Mouse (Mus musculus) heart, embryonic 15.5 days (tissue): ENCODE data around the gene Stim1. TPM values are rescaled to one million over a fixed set of nuclear protein-coding genes. Genes with fewer than 3 reads are reported as not detected.

Source experiments
- ATAC-seq: fragments of 200-750 bp; cut with Nextera tagmentation; replicated peaks from 2 replicates; pipeline ENCODE4 v1.8.0; 2017; ENCODE audit warnings: low read depth, moderate TSS enrichment; ENCODE audit not compliant: insufficient number of reproducible peaks, insufficient read depth, low FRiP score
- H3K27ac ChIP-seq: fragments of 300-500 bp; sonication (generic); 2 replicates; pipeline ENCODE4 v1.5.1; 2015; ENCODE audit warnings: mild to moderate bottlenecking, inconsistent platforms
- H3K27me3 ChIP-seq: fragments of 300-500 bp; sonication (generic); 2 replicates; pipeline ENCODE4 v1.6.1; 2015; ENCODE audit warnings: inconsistent platforms
- H3K36me3 ChIP-seq: fragments of 300-500 bp; sonication (generic); 2 replicates; pipeline ENCODE4 v1.6.1; 2015; ENCODE audit warnings: mild to moderate bottlenecking, inconsistent platforms
- H3K4me1 ChIP-seq: fragments of 300-500 bp; sonication (generic); replicated peaks from 2 replicates; pipeline ENCODE4 v1.6.1; 2015; ENCODE audit warnings: inconsistent platforms
- H3K4me2 ChIP-seq: fragments of 300-500 bp; sonication (generic); 2 replicates; pipeline ENCODE4 v1.6.1; 2015; ENCODE audit warnings: inconsistent platforms, mild to moderate bottlenecking, moderate library complexity
- H3K4me3 ChIP-seq: fragments of 300-500 bp; sonication (generic); 2 replicates; pipeline ENCODE4 v1.5.1; 2015; ENCODE audit warnings: mild to moderate bottlenecking, inconsistent platforms
- H3K9ac ChIP-seq: fragments of 300-500 bp; sonication (generic); 2 replicates; pipeline ENCODE4 v1.6.1; 2015; ENCODE audit warnings: mild to moderate bottlenecking, inconsistent platforms
- H3K9me3 ChIP-seq: fragments of 300-500 bp; sonication (generic); replicated peaks from 2 replicates; pipeline ENCODE4 v1.6.1; 2016; ENCODE audit warnings: inconsistent platforms
- WGBS: fragments of 180-500 bp; shearing (Covaris S2); methylation state at CpG from one replicate; pipeline ENCODE4 v1.1.7; 2015; ENCODE audit warnings: mixed read lengths; 5-methylcytosine and 5-hydroxymethylcytosine counted together
- polyA plus RNA-seq: library from polyadenylated mRNA; unstranded; fragments of >200 nt; fragmentation: Nextera tagmentation; extraction: Ambion mirVana; gene quantifications from 2 replicates; pipeline ENCODE4 v1.2.1, GENCODE M21; 2015

The Stim1 gene
- polyA plus RNA-seq, result 14.7 and 16.5 TPM in 2 replicates

- H3K36me3 ChIP-seq, result no peaks in the 10 kb centered on the region
- H3K27ac ChIP-seq, result peak within 1 kb of the TSS; percentile 64
- peak; percentile 90 for ATAC-seq
- peaks cover 14% of the 10 kb centered on the region; the same call in 1 of the 2 replicates for H3K27me3 ChIP-seq
- H3K4me3 ChIP-seq, result peak within 1 kb of the TSS; percentile 88
- WGBS, result under 1% methylated on average over 52 of the region's 73 CpGs
- no peaks in the 10 kb centered on the region for H3K9me3 ChIP-seq
- peak within 1 kb of the TSS; percentile 85 for H3K4me2 ChIP-seq
- peaks cover 21% of the 10 kb centered on the region for H3K4me1 ChIP-seq
- H3K9ac ChIP-seq, result peak within 1 kb of the TSS; percentile 74
These were observed at the start of gene Stim1 for GRCm38 (mm10) chr7:102267601-102268394. Gene Stim1 (plus strand): TSS chr7:102267806.

- Histone ChIP-seq H3K9me3 (no peaks in the 10 kb centered on the region), H3K4me2 (peak overlapping the region; percentile 83), H3K9ac (no peak overlapping the region), H3K27me3 (no peaks in the 10 kb centered on the region), H3K27ac (no peak overlapping the region), H3K4me3 (peak overlapping the region; percentile 77; the same call in 1 of the 2 replicates), H3K36me3 (no peaks in the 10 kb centered on the region), H3K4me1 (peaks cover 6% of the 10 kb centered on the region)
- WGBS, result 30% methylated on average over 1 of the region's 1 CpGs
- ATAC-seq, result no peak
These were observed 45.7 kb upstream of the Stim1 start for GRCm38 (mm10) chr7:102221899-102222298.

GRCm38 (mm10) chr7:102222336-102222735 lies 45.3 kb upstream of the Stim1 start:
- peak overlapping the region; percentile 74 for H3K9ac ChIP-seq
- H3K27ac ChIP-seq, result peak overlapping the region; percentile 74
- no peaks in the 10 kb centered on the region for H3K36me3 ChIP-seq
- peaks cover 6% of the 10 kb centered on the region for H3K4me1 ChIP-seq
- under 1% methylated on average over 9 of the region's 13 CpGs for WGBS
- peak overlapping the region; percentile 83 for H3K4me2 ChIP-seq
- no peaks in the 10 kb centered on the region for H3K27me3 ChIP-seq
- ATAC-seq, result peak; percentile 50; the same call in 1 of the 2 replicates
- H3K4me3 ChIP-seq, result peak overlapping the region; percentile 77
- no peaks in the 10 kb centered on the region for H3K9me3 ChIP-seq

GRCm38 (mm10) chr7:102222830-102223556 lies 44.6 kb upstream of the Stim1 start:
- Histone ChIP-seq H3K4me1 (peaks cover 6% of the 10 kb centered on the region), H3K9ac (peak overlapping the region; percentile 74), H3K27ac (peak overlapping the region; percentile 74), H3K9me3 (no peaks in the 10 kb centered on the region), H3K36me3 (no peaks in the 10 kb centered on the region), H3K4me2 (peak overlapping the region; percentile 83), H3K27me3 (no peaks in the 10 kb centered on the region), H3K4me3 (peak overlapping the region; percentile 77)
- ATAC-seq, result peak; percentile 84
- WGBS, result 1% methylated on average over 31 of the region's 31 CpGs

- Histone ChIP-seq H3K9me3 (no peaks in the 10 kb centered on the region), H3K4me1 (peaks cover 6% of the 10 kb centered on the region), H3K4me3 (no peak overlapping the region), H3K9ac (no peak overlapping the region), H3K27me3 (no peaks in the 10 kb centered on the region), H3K36me3 (0 out of 2 replicates have a peak, but pooled peaks cover 3% of the 10 kb centered on the region), H3K4me2 (0 out of 2 replicates have a peak overlapping the region, but pooled peaks have one; percentile 83), H3K27ac (no peak overlapping the region)
- ATAC-seq, result no peak
- WGBS, result 84% methylated on average over 5 of the region's 5 CpGs
These were observed 43.5 kb upstream of the Stim1 start for GRCm38 (mm10) chr7:102223883-102224738.

- WGBS, result 82% methylated on average over 6 of the region's 6 CpGs
These were observed 41.6 kb upstream of the Stim1 start for GRCm38 (mm10) chr7:102226051-102226450.

GRCm38 (mm10) chr7:102228049-102228670 lies 39.4 kb upstream of the Stim1 start:
- H3K4me1 ChIP-seq, result peaks cover 6% of the 10 kb centered on the region
- no peak overlapping the region for H3K9ac ChIP-seq
- H3K27ac ChIP-seq, result no peak overlapping the region
- 0 out of 2 replicates have a peak, but pooled peaks cover 9% of the 10 kb centered on the region for H3K36me3 ChIP-seq
- no peak for ATAC-seq
- no peak overlapping the region for H3K4me2 ChIP-seq
- WGBS, result 81% methylated on average over 4 of the region's 4 CpGs
- no peaks in the 10 kb centered on the region for H3K9me3 ChIP-seq
- no peaks in the 10 kb centered on the region for H3K27me3 ChIP-seq
- no peak overlapping the region for H3K4me3 ChIP-seq

More at GRCm38 (mm10) chr7:102226051-102226450, 41.6 kb upstream of the Stim1 start:
- ATAC-seq, result no peak
- Histone ChIP-seq H3K27ac (no peak overlapping the region), H3K4me3 (no peak overlapping the region), H3K4me1 (peaks cover 6% of the 10 kb centered on the region), H3K9ac (no peak overlapping the region), H3K4me2 (no peak overlapping the region), H3K36me3 (0 out of 2 replicates have a peak, but pooled peaks cover 9% of the 10 kb centered on the region), H3K27me3 (no peaks in the 10 kb centered on the region), H3K9me3 (no peaks in the 10 kb centered on the region)

GRCm38 (mm10) chr7:102229814-102230213 lies 37.8 kb upstream of the Stim1 start:
- no peaks in the 10 kb centered on the region for H3K9me3 ChIP-seq
- H3K27me3 ChIP-seq, result no peaks in the 10 kb centered on the region
- H3K36me3 ChIP-seq, result 0 out of 2 replicates have a peak, but pooled peaks cover 9% of the 10 kb centered on the region
- no peak overlapping the region for H3K27ac ChIP-seq
- no peak overlapping the region for H3K9ac ChIP-seq
- ATAC-seq, result no peak
- H3K4me1 ChIP-seq, result no peaks in the 10 kb centered on the region; the same call in 1 of the 2 replicates
- no peak overlapping the region for H3K4me3 ChIP-seq
- H3K4me2 ChIP-seq, result no peak overlapping the region
- WGBS, result 87% methylated on average over 6 of the region's 6 CpGs

GRCm38 (mm10) chr7:102233059-102233458 lies 34.5 kb upstream of the Stim1 start:
- no peak overlapping the region for H3K4me3 ChIP-seq
- H3K27ac ChIP-seq, result no peak overlapping the region
- no peak overlapping the region for H3K9ac ChIP-seq
- no peaks in the 10 kb centered on the region for H3K9me3 ChIP-seq
- no peak for ATAC-seq
- no peaks in the 10 kb centered on the region for H3K4me1 ChIP-seq
- no peaks in the 10 kb centered on the region for H3K27me3 ChIP-seq
- H3K36me3 ChIP-seq, result peaks cover 23% of the 10 kb centered on the region; the same call in 1 of the 2 replicates
- no peak overlapping the region for H3K4me2 ChIP-seq
- WGBS, result 80% methylated on average over 4 of the region's 4 CpGs

- 87% methylated on average over 8 of the region's 8 CpGs for WGBS
- H3K27me3 ChIP-seq, result no peaks in the 10 kb centered on the region
- H3K4me2 ChIP-seq, result no peak overlapping the region
- no peak overlapping the region for H3K4me3 ChIP-seq
- H3K36me3 ChIP-seq, result peaks cover 45% of the 10 kb centered on the region
- H3K9ac ChIP-seq, result no peak overlapping the region
- H3K27ac ChIP-seq, result no peak overlapping the region
- H3K9me3 ChIP-seq, result no peaks in the 10 kb centered on the region
- peaks cover 19% of the 10 kb centered on the region for H3K4me1 ChIP-seq
- no peak for ATAC-seq
These were observed 28.8 kb upstream of the Stim1 start for GRCm38 (mm10) chr7:102238686-102239286.
